Mouse (Mus musculus) hindbrain, embryonic 16.5 days (tissue): ENCODE data around the gene Vwa3a. TPM values are rescaled to one million over a fixed set of nuclear protein-coding genes. Genes with fewer than 3 reads are reported as not detected.

Source experiments
- ATAC-seq: fragments of 200-750 bp; cut with Nextera tagmentation; 2 replicates; pipeline ENCODE4 v1.8.0; 2017; ENCODE audit warnings: moderate TSS enrichment, moderate library complexity
- H3K27ac ChIP-seq: fragments of 300-500 bp; sonication (generic); 2 replicates; pipeline ENCODE4 v1.5.1; 2014; ENCODE audit warnings: low read depth, mild to moderate bottlenecking, control low read depth, low read length, moderate library complexity
- H3K27me3 ChIP-seq: fragments of 300-500 bp; sonication (generic); replicated peaks from 2 replicates; pipeline ENCODE4 v1.6.1; 2014; ENCODE audit warnings: low read length; ENCODE audit not compliant: control insufficient read depth, insufficient read depth
- H3K36me3 ChIP-seq: fragments of 300-500 bp; sonication (generic); 2 replicates; pipeline ENCODE4 v1.6.1; 2014; ENCODE audit warnings: mild to moderate bottlenecking, low read length, moderate library complexity, mixed read lengths; ENCODE audit not compliant: control insufficient read depth, insufficient read depth
- H3K4me1 ChIP-seq: fragments of 300-500 bp; sonication (generic); 2 replicates; pipeline ENCODE4 v1.6.1; 2014; ENCODE audit warnings: low read depth, low read length; ENCODE audit not compliant: control insufficient read depth, insufficient read depth
- H3K4me2 ChIP-seq: fragments of 300-500 bp; sonication (generic); 2 replicates; pipeline ENCODE4 v1.6.1; 2014; ENCODE audit warnings: mild to moderate bottlenecking, low read length, control low read depth, moderate library complexity
- H3K4me3 ChIP-seq: fragments of 300-500 bp; sonication (generic); 2 replicates; pipeline ENCODE4 v1.5.1; 2014; ENCODE audit warnings: mild to moderate bottlenecking, low read length, control low read depth, moderate library complexity
- H3K9ac ChIP-seq: fragments of 300-500 bp; sonication (generic); 2 replicates; pipeline ENCODE4 v1.6.1; 2014; ENCODE audit warnings: low read depth, mild to moderate bottlenecking, control low read depth, low read length, moderate library complexity
- H3K9me3 ChIP-seq: fragments of 300-500 bp; sonication (generic); 2 replicates; pipeline ENCODE4 v1.6.1; 2014; ENCODE audit warnings: mild to moderate bottlenecking, low read length, moderate library complexity; ENCODE audit not compliant: control insufficient read depth
- WGBS: fragments of 180-500 bp; shearing (Covaris S2); extraction: QIAGEN DNeasy Blood & Tissue Kit; methylation state at CpG from one replicate; pipeline ENCODE4 v1.1.7; 2014; 5-methylcytosine and 5-hydroxymethylcytosine counted together
- polyA plus RNA-seq: library from polyadenylated mRNA; unstranded; fragments of >200 nt; fragmentation: Nextera tagmentation; extraction: Ambion mirVana; gene quantifications from 2 replicates; pipeline ENCODE4 v1.2.1, GENCODE M21; 2015

The Vwa3a gene
- polyA plus RNA-seq, 1 experiment from 2014 or later: 2.0 TPM

- no peak for ATAC-seq
Measured at GRCm38 (mm10) chr7:120819386-120819785, 80.3 kb downstream of the Vwa3a start.

GRCm38 (mm10) chr7:120823248-120823647 is 84.1 kb downstream of the Vwa3a start:
- H3K9ac ChIP-seq: no peak overlapping the region
- H3K36me3 ChIP-seq: no peaks in the 10 kb centered on the region
- H3K4me1 ChIP-seq: no peaks in the 10 kb centered on the region
- no peak overlapping the region for H3K4me3 ChIP-seq
- peak; percentile 60; the same call in 1 of the 2 replicates for ATAC-seq
- H3K27ac ChIP-seq: no peak overlapping the region
- H3K4me2 ChIP-seq: no peak overlapping the region
- H3K9me3 ChIP-seq: no peaks in the 10 kb centered on the region
- WGBS: 25% methylated on average over 5 of the region's 5 CpGs
- H3K27me3 ChIP-seq: no peaks in the 10 kb centered on the region; the same call in 1 of the 2 replicates

More at GRCm38 (mm10) chr7:120819386-120819785, 80.3 kb downstream of the Vwa3a start:
- no peak overlapping the region for H3K27ac ChIP-seq
- H3K9me3 ChIP-seq: no peaks in the 10 kb centered on the region
- WGBS: 93% methylated on average over 4 of the region's 4 CpGs
- H3K4me1 ChIP-seq: no peaks in the 10 kb centered on the region
- H3K27me3 ChIP-seq: no peaks in the 10 kb centered on the region; the same call in 1 of the 2 replicates
- H3K4me2 ChIP-seq: no peak overlapping the region
- H3K9ac ChIP-seq: no peak overlapping the region
- H3K36me3 ChIP-seq: no peaks in the 10 kb centered on the region
- no peak overlapping the region for H3K4me3 ChIP-seq

GRCm38 (mm10) chr7:120825097-120825496 is 86.0 kb downstream of the Vwa3a start:
- no peaks in the 10 kb centered on the region for H3K9me3 ChIP-seq
- H3K27me3 ChIP-seq: no peaks in the 10 kb centered on the region; the same call in 1 of the 2 replicates
- H3K36me3 ChIP-seq: no peaks in the 10 kb centered on the region
- peaks cover 3% of the 10 kb centered on the region for H3K4me1 ChIP-seq
- H3K27ac ChIP-seq: no peak overlapping the region
- ATAC-seq: no peak
- no peak overlapping the region for H3K9ac ChIP-seq
- no peak overlapping the region for H3K4me3 ChIP-seq
- WGBS: 74% methylated on average over 2 of the region's 2 CpGs
- no peak overlapping the region for H3K4me2 ChIP-seq

GRCm38 (mm10) chr7:120826408-120826807 is 87.3 kb downstream of the Vwa3a start:
- no peaks in the 10 kb centered on the region for H3K9me3 ChIP-seq
- H3K27ac ChIP-seq: no peak overlapping the region
- no peak overlapping the region for H3K4me3 ChIP-seq
- H3K27me3 ChIP-seq: no peaks in the 10 kb centered on the region; the same call in 1 of the 2 replicates
- no peak overlapping the region for H3K9ac ChIP-seq
- H3K36me3 ChIP-seq: no peaks in the 10 kb centered on the region
- no peak overlapping the region for H3K4me2 ChIP-seq
- no peak for ATAC-seq
- H3K4me1 ChIP-seq: peaks cover 4% of the 10 kb centered on the region
- WGBS: 28% methylated on average over 3 of the region's 3 CpGs

GRCm38 (mm10) chr7:120830431-120831381 is 91.6 kb downstream of the Vwa3a start:
- Histone ChIP-seq H3K27me3 (no peaks in the 10 kb centered on the region), H3K4me3 (peak overlapping the region; percentile 65), H3K27ac (peak overlapping the region; percentile 61), H3K4me1 (peaks cover 4% of the 10 kb centered on the region), H3K9me3 (no peaks in the 10 kb centered on the region), H3K9ac (peak overlapping the region; percentile 74), H3K36me3 (no peaks in the 10 kb centered on the region), H3K4me2 (peak overlapping the region; percentile 81)
- WGBS: 2% methylated on average over 46 of the region's 46 CpGs
- peak; percentile 25 for ATAC-seq

GRCm38 (mm10) chr7:120834426-120834825 is 95.3 kb downstream of the Vwa3a start:
- H3K4me2 ChIP-seq: peak overlapping the region; percentile 58
- H3K9me3 ChIP-seq: no peaks in the 10 kb centered on the region
- no peaks in the 10 kb centered on the region for H3K36me3 ChIP-seq
- ATAC-seq: no peak
- H3K4me1 ChIP-seq: peaks cover 4% of the 10 kb centered on the region
- H3K27ac ChIP-seq: peak overlapping the region; percentile 72
- peak overlapping the region; percentile 65 for H3K4me3 ChIP-seq
- no peaks in the 10 kb centered on the region; the same call in 1 of the 2 replicates for H3K27me3 ChIP-seq
- WGBS: 43% methylated on average over 6 of the region's 6 CpGs
- H3K9ac ChIP-seq: peak overlapping the region; percentile 59

GRCm38 (mm10) chr7:120834863-120835372 is 95.8 kb downstream of the Vwa3a start:
- Histone ChIP-seq H3K4me1 (peaks cover 3% of the 10 kb centered on the region), H3K9me3 (no peaks in the 10 kb centered on the region), H3K36me3 (no peaks in the 10 kb centered on the region), H3K9ac (peak overlapping the region; percentile 59), H3K4me2 (peak overlapping the region; percentile 58), H3K4me3 (peak overlapping the region; percentile 65), H3K27me3 (no peaks in the 10 kb centered on the region; the same call in 1 of the 2 replicates), H3K27ac (peak overlapping the region; percentile 72)
- ATAC-seq: peak; percentile 82
- WGBS: 9% methylated on average over 14 of the region's 14 CpGs

GRCm38 (mm10) chr7:120835449-120836359 is 96.6 kb downstream of the Vwa3a start:
- Histone ChIP-seq H3K36me3 (no peaks in the 10 kb centered on the region), H3K4me3 (peak overlapping the region; percentile 65), H3K9ac (peak overlapping the region; percentile 74), H3K9me3 (no peaks in the 10 kb centered on the region), H3K27me3 (no peaks in the 10 kb centered on the region; the same call in 1 of the 2 replicates), H3K4me1 (no peaks in the 10 kb centered on the region; the same call in 1 of the 2 replicates), H3K4me2 (peak overlapping the region; percentile 58), H3K27ac (peak overlapping the region; percentile 89)
- peak; percentile 89 for ATAC-seq
- under 1% methylated on average over 41 of the region's 41 CpGs for WGBS
